Mouse (Mus musculus): Measurements from ENCODE around the gene Gemin4.

DNA sequence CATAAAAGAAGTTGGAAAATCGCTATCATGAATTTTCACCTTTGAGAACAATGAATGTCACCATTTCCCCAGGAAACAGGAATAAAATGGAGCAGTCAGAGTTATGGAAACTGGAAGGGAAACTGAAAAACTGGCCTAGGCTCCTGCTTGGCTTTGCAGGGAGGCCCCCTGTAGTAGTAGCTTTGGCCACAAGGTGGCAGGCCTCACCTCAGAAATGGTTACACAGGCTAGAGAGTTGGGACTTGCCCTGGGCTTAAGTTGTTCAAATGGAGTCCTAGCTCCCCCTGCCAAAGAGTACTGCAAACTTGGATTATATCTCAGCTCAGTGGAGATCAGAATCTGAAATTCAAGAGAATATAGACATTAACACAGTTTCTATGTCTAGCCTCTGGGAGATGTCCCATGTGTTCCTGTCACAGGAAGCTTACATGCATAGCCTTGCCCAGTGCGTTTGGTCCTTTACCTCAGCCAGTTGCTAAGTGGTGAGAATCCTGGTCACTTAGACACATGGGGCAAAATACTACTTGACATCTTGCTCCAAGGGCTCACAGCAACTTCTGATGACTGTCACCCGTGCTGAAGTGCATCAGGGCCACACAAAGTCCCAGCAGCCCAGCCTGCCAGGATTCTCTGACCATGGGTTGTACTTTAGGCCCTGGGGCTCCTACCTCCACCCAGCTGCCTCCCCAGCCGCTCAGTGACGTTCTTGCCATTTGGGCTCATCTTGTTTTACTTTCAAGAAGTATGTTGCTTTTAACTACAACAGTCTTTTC is 35.9 kb upstream of the Gemin4 start:
- peak; percentile 92 for TF ChIP-seq CTCF (IDR thresholded peaks at IDR 0.05; ENCODE audit: low read depth)
- no peak for TF ChIP-seq EP300 (IDR thresholded peaks at IDR 0.05; ENCODE audit: low read depth)

Measured in heart, postnatal 0 days (tissue).